Mouse (Mus musculus) ovary, postnatal 10 days (tissue): Measurements from ENCODE around the gene AY074887.

Experiments
- DNase-seq: peaks from one replicate; pipeline ENCODE4 v3.0.0; 2022; ENCODE audit warnings: low spot score

Gene AY074887

DNA sequence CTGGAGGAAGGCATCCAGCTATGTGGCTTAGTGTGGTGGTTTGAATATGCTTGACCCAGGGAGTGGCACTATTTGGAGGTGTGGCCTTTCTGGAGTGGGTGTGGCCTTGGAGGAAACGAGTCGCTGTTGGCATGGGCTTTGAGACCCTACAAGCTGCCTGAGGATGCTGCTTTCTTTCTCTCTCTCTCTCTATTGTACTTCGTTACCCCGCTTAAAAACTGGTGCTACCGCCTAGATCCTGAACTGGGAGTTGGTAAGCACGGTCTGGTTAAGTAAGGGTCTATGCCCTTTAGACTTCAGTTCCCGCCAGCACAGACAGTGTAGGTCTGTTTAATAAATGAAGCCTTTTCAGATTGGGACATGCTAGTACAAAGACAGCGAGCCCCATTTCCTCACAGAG is 34.4 kb downstream of the AY074887 start:
- no peak for DNase-seq

DNA sequence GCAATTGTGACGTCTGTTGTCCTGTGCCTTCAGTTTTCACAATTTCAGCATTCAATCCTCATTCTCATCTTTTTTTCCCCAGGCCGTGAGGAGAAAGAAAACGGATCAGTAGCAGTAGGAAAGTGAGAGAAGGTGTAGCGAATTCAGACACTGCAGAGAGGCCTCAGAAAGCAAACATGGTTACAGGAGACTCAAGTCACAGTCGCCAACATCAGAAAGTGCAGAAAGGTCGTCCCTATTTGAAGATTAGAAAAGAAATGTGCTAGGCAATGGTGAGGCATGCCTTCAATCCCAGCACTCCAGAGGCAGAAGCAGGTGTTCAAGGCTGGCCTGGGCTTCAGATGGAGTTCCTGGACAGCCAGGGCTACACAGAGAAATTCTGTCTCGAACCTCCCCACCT is 35.2 kb downstream of the AY074887 start:
- no peak for DNase-seq

DNA sequence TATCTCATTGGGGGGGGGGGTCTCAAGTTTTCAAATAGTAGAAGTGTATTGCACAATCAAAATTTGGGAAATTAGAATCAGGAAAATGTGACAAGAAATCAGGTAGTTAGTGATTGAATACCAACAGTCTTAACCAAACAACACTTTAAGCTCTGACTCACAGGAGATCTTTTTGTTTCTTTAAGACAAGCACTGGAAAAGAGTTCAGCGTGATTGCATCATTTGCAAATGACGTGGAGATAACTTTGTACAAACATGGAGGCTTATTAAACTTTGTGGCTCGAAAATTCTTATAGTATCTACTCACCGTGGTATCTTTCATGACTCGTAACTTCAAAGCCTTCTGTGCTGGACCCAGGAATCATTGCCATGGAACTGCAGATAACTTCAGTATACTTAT is 41.4 kb downstream of the AY074887 start:
- DNase-seq = no peak
